Mouse (Mus musculus) ES-E14 (cell line): ENCODE data around the gene Cadps.

Source experiments
- CHD2 ChIP-seq: IDR thresholded peaks from 2 replicates; pipeline ENCODE4 v1.6.1; 2014; ENCODE audit warnings: mild to moderate bottlenecking, low read depth, low read length, inconsistent platforms
- HCFC1 ChIP-seq: IDR thresholded peaks from 2 replicates; pipeline ENCODE4 v1.6.1; 2012; ENCODE audit warnings: low read length, inconsistent platforms, borderline replicate concordance; ENCODE audit not compliant: insufficient read depth
- MAFK ChIP-seq: IDR thresholded peaks from 2 replicates; pipeline ENCODE4 v1.6.1; 2014; ENCODE audit warnings: mild to moderate bottlenecking, low read depth, low read length, inconsistent platforms; ENCODE audit not compliant: insufficient read depth
- ZC3H11A ChIP-seq: IDR thresholded peaks from 2 replicates; pipeline ENCODE4 v1.6.1; 2012; ENCODE audit warnings: low read depth, mild to moderate bottlenecking, inconsistent platforms, low read length, borderline replicate concordance
- ZNF384 ChIP-seq: IDR thresholded peaks from 2 replicates; pipeline ENCODE4 v1.6.1; 2012; ENCODE audit warnings: low read depth, low read length, inconsistent platforms

DNA sequence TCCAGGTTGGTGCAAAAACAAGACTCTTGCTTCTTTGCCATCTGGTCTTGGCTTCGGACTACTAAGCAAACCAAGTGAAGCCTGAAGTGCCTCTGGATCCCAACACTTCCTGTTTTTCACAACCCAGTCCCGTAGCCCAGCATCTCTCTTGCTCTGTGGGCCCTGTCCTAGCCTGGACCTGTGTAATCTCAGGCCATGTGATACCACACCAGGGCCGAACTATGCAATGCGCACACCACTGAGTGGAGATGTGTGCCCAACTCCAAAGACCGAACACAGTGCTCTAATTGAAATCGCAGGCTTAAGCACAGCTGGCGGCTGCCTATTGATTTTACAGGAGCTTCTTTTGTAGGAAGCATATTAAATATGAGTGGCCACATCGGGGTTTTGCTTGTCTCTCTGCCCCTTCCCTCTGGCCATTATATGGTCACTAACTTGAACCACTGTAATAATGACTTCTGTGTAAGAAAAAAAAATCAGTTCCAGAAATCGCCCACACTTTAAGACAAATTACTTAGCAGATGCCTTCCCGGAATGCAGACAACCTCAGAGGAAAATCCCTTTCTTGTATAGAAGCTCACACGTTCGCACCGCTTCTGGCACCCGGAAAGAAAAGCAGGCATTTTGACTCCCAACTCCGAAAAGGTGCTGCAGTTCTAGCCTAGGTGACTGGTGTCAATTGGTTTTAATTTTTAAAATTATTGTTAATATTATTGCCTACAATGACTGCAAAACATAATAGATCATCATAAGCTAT lies 473.4 kb downstream of the Cadps start:
- no peak for TF ChIP-seq HCFC1
- TF ChIP-seq CHD2, result no peak
- TF ChIP-seq ZC3H11A, result no peak
- no peak for TF ChIP-seq ZNF384
- no peak for TF ChIP-seq MAFK
